Mouse (Mus musculus) left cerebral cortex, adult 2 months (tissue): ENCODE measurements at regions not wholly inside any gene's neighbourhood (a gene's known extent, or its start where the extent isn't known, plus 50 kb on each side); places are given as distances from the start of the nearest gene placed in this dataset.

Experiments
- DNase-seq, 2 experiments: peaks; one replicate each; pipeline ENCODE4 v3.0.0; 2021 to 2022; ENCODE audit warnings: low spot score in 2 of 2, mixed read lengths in 1 of 2; ENCODE audit errors: extremely low spot score in 1 of 2
- H3K27ac ChIP-seq: fragments of 200-600 bp; 2 replicates; pipeline ENCODE4 v1.8.1; 2022
- H3K4me3 ChIP-seq: fragments of 200-600 bp; 2 replicates; pipeline ENCODE4 v1.8.1; 2022
- CTCF ChIP-seq: fragments of 200-600 bp; IDR thresholded peaks from 2 replicates; pipeline ENCODE4 v1.8.1; 2022; ENCODE audit warnings: antibody characterized with exemption, mild to moderate bottlenecking, moderate library complexity
- intact Hi-C: fragments of 180-260 bp; cut with DNase I; formaldehyde crosslinking; loops from one replicate; pipeline ENCODE4 v1.15.1; 2025

DNA sequence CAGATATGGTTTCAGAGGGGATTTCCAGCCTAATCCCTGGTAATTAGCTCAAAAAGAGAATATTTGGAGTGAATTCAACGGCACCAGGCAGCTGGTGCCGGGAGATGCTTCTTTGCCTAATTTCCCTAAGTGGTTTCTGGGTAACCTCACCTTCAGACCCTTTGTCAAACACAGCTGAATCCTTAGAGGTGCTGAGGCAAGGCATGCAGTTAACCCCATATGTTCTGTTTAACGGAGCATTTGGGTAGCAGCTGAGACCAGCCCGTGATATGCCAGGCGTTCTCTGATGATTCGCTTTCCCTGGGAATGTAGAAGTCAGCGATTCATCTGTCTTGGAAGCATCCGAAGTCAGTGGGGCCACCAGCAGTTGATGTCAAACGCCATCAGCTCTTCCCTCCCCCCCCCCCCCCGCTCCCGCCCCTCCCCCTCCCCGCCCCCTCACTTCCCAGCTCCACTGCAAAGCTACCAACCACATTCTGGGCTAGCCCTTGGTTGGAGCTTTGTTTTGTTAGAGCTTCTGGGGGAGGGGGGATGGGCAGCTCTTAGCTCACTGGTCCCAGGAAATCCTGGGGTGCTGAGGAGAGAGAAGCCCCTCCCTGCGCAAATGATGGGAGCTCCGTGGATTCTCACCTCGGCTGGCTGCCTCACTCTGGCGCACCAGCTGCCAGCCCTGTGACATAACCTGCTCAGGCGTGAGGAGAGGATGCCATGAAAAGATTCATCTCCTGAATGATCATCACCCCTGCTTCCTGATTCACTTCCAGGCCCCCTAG is 214.5 kb upstream of the Gm10131 start:
- Histone ChIP-seq H3K27ac (peak overlapping the region; percentile 71; the same call in 1 of the 2 replicates), H3K4me3 (peak overlapping the region; percentile 30)
- intact Hi-C loops: loop anchor here (5.0 kb wide), 1 partner anchor 109 kb away; no protein-coding TSS in a partner anchor
- DNase-seq: peak; percentile 31 to 44
- no peak for TF ChIP-seq CTCF

DNA sequence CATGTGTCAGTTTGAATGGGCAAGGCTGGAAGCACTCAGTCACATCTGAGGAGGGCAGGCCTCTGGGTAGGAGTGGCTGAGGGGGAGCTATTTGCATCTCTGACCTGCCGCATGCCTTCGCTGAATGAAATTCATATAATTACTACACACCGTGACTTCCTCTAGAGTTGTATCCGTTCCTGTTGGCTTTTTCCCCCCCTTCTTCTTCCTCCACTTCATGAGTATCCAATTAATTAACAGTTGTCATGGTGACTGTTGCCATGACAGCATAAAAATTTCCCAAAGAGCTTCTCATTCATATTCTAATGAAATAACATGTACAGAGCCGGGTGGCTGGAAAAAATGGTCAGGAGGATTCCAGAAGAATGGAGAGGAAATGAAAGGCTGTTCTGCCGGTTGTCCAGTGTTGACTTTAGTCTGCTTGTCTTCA is 208.6 kb upstream of the Gm10131 start:
- no peak for TF ChIP-seq CTCF
- intact Hi-C loops: no loop called here
- H3K27ac ChIP-seq: no peak overlapping the region
- no peak overlapping the region for H3K4me3 ChIP-seq
- DNase-seq: peak in 1 of 2 experiments; percentile 69

GRCm38 (mm10) chr8:34319719-34320118 is 208.2 kb upstream of the Gm10131 start:
- TF ChIP-seq CTCF: no peak
- no peak overlapping the region for H3K4me3 ChIP-seq
- no peak overlapping the region for H3K27ac ChIP-seq
- DNase-seq: no peak
- intact Hi-C loops: no loop called here

DNA sequence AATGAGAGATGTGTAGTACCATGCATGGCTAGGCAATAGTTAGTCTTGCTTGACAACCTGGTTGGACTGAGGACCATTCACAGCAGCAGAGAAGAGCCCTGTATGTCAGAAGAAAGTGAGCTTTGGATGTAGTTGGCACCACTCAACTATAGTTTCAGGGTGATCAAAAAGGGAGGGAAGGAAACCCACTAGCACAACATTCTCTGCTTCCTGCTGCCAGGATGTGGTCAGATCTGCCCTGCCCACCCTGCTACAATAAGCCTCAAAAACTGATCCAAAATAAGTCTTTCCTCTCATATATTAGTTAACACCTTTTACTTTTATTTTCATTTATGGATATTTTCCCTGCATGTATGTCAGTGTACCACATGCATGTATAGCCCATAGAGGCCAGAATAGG is 203.7 kb upstream of the Gm10131 start:
- no peak for TF ChIP-seq CTCF
- DNase-seq: no peak
- Histone ChIP-seq H3K4me3 (no peak overlapping the region), H3K27ac (no peak overlapping the region)
- intact Hi-C loops: no loop called here

- no peak overlapping the region for H3K4me3 ChIP-seq
- intact Hi-C loops: no loop called here
- H3K27ac ChIP-seq: no peak overlapping the region
- no peak for TF ChIP-seq CTCF
- DNase-seq: no peak
These were observed 194.3 kb upstream of the Gm10131 start for GRCm38 (mm10) chr8:34305542-34306485.

- no peak for DNase-seq
- H3K27ac ChIP-seq: no peak overlapping the region
- TF ChIP-seq CTCF: no peak
- intact Hi-C loops: no loop called here
- H3K4me3 ChIP-seq: no peak overlapping the region
These were observed 192.3 kb upstream of the Gm10131 start for GRCm38 (mm10) chr8:34303815-34304214.

GRCm38 (mm10) chr8:34300331-34300903 is 188.9 kb upstream of the Gm10131 start:
- no peak for TF ChIP-seq CTCF
- no peak for DNase-seq
- Histone ChIP-seq H3K4me3 (no peak overlapping the region), H3K27ac (no peak overlapping the region)
- intact Hi-C loops: no loop called here

DNA sequence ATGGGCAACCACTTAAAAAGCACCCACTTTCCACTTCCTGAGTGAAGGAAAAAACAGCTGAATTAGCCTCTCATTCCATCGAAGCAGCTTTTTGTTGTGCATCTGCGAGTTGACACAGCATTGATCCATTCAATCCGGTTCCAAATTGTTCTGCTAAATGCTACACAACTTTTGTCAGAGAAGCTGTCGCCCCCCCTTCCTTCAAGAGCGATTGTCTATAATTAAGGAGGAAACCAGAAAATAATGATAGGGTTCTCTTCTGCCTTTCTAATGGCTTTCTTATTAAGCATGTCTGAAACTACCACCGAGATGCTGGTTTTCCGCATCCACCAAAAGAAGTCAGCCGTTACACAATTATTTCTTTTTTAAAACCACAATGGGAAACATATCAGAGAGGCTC is 183.2 kb upstream of the Gm10131 start:
- H3K4me3 ChIP-seq: no peak overlapping the region
- H3K27ac ChIP-seq: no peak overlapping the region
- TF ChIP-seq CTCF: no peak
- DNase-seq: no peak
- intact Hi-C loops: no loop called here

- intact Hi-C loops: no loop called here
- DNase-seq: no peak
- no peak for TF ChIP-seq CTCF
- no peak overlapping the region for H3K4me3 ChIP-seq
- no peak overlapping the region for H3K27ac ChIP-seq
These were observed 179.1 kb upstream of the Gm10131 start for GRCm38 (mm10) chr8:34290670-34291069.

DNA sequence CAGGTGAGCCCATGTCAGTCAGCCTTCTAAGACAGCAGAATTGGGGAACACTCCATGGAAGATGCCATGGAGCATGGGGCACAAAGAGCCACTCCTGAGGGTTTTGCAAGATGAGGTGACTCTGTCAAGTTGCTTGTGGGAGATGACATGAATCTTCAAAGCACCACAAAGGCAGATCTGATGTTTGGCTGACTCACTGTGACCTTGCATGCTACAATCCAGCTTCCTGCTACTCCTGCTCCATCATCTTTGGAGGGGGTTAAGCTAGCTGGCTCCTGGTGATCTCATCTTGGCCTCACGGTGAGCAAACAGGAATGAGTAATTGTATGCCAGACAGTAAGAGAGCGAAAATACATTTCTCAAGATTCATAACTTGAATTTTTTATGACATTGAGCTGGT is 176.3 kb upstream of the Gm10131 start:
- no peak for DNase-seq
- H3K27ac ChIP-seq: no peak overlapping the region
- TF ChIP-seq CTCF: no peak
- H3K4me3 ChIP-seq: no peak overlapping the region
- intact Hi-C loops: no loop called here

- intact Hi-C loops: no loop called here
- H3K4me3 ChIP-seq: no peak overlapping the region
- no peak for TF ChIP-seq CTCF
- DNase-seq: no peak
- H3K27ac ChIP-seq: no peak overlapping the region
These were observed 173.0 kb upstream of the Gm10131 start for GRCm38 (mm10) chr8:34284576-34284975.

- Histone ChIP-seq H3K27ac (no peak overlapping the region), H3K4me3 (no peak overlapping the region)
- no peak for TF ChIP-seq CTCF
- intact Hi-C loops: no loop called here
- DNase-seq: no peak
These were observed 168.9 kb upstream of the Gm10131 start for GRCm38 (mm10) chr8:34280433-34280832.
